22 mouse cellular contexts compared by ENCODE assay signal in genomic region chr1:61274244-61274643, GRCm38 (mm10).
"Had no signal": no experiment of that assay in that cellular context is flagged by ENCODE, and none has a peak within 500 bp of the region (broad histone marks: within the 10 kb centered on the region; RNA-seq: fewer than 3 reads in every experiment).

No protein-coding gene starts in this region.

- H3K4me1 ChIP-seq: liver, embryonic 13.5 days; lung, embryonic 15.5 days; midbrain, embryonic 12.5 days; neural tube, embryonic 13.5 days; stomach, embryonic 15.5 days had no signal

- ATAC-seq: midbrain, embryonic 16.5 days had no signal

- H3K36me3 ChIP-seq: limb, embryonic 10.5 days; limb, embryonic 13.5 days; liver, embryonic 13.5 days; lung, embryonic 15.5 days; midbrain, embryonic 12.5 days; neural tube, embryonic 13.5 days; stomach, embryonic 15.5 days had no signal

- H3K27me3 ChIP-seq: liver, embryonic 13.5 days; lung, embryonic 15.5 days; neural tube, embryonic 13.5 days; stomach, embryonic 15.5 days had no signal

- DNase-seq: kidney, adult 18-20 months; kidney, adult 9 months; kidney, postnatal 14 days; kidney, postnatal 4 days; layer of hippocampus, adult 9-11 months; liver, embryonic 13.5 days; lung, postnatal 10 days; lung, postnatal 36 days; retina, postnatal 1 day; right cerebral cortex, postnatal 25 days; spleen, adult 18-20 months; thymus, adult 18-20 months; thymus, postnatal 36 days had no signal

- H3K27ac ChIP-seq: layer of hippocampus, adult 2 months; limb, embryonic 13.5 days; liver, embryonic 13.5 days; lung, embryonic 15.5 days; midbrain, embryonic 12.5 days; neural tube, embryonic 13.5 days; stomach, embryonic 15.5 days had no signal

- H3K9ac ChIP-seq: limb, embryonic 13.5 days; liver, embryonic 13.5 days; lung, embryonic 15.5 days; midbrain, embryonic 12.5 days; neural tube, embryonic 13.5 days; stomach, embryonic 15.5 days had no signal

- H3K4me3 ChIP-seq: layer of hippocampus, adult 2 months; limb, embryonic 10.5 days; limb, embryonic 13.5 days; liver, embryonic 13.5 days; lung, embryonic 15.5 days; midbrain, embryonic 12.5 days; myocyte; neural tube, embryonic 13.5 days; stomach, embryonic 15.5 days had no signal

- H3K4me2 ChIP-seq: limb, embryonic 13.5 days; liver, embryonic 13.5 days; lung, embryonic 15.5 days; midbrain, embryonic 12.5 days; neural tube, embryonic 13.5 days; stomach, embryonic 15.5 days had no signal

- H3K9me3 ChIP-seq: limb, embryonic 10.5 days; limb, embryonic 13.5 days; liver, embryonic 13.5 days; lung, embryonic 15.5 days; midbrain, embryonic 12.5 days; neural tube, embryonic 13.5 days; stomach, embryonic 15.5 days had no signal
